Mouse (Mus musculus) heart, embryonic 14.5 days (tissue): Measurements from ENCODE around the gene Ctnna2. TPM values are rescaled to one million over a fixed set of nuclear protein-coding genes. Genes with fewer than 3 reads are reported as not detected.

ENCODE experiments used
- ATAC-seq: fragments of 200-750 bp; cut with Nextera tagmentation; 2 replicates; pipeline ENCODE4 v1.8.0; 2017; ENCODE audit warnings: low read depth, moderate TSS enrichment; ENCODE audit not compliant: insufficient number of reproducible peaks, insufficient read depth, low FRiP score
- H3K27ac ChIP-seq, 2 experiments: fragments of 200-500 bp in 1 of 2; fragments of 300-500 bp in 1 of 2; sonication (generic) in 1 of 2; replicated peaks in 1 of 2; 2 replicates each; pipeline ENCODE4 v1.5.1; 2012 to 2014; ENCODE audit warnings: low read depth in 2 of 2, low read length in 2 of 2, control low read depth in 1 of 2, mild to moderate bottlenecking in 1 of 2, mixed read lengths in 1 of 2; ENCODE audit not compliant: control insufficient read depth in 1 of 2, insufficient read depth in 1 of 2
- H3K27me3 ChIP-seq: fragments of 300-500 bp; sonication (generic); 2 replicates; pipeline ENCODE4 v1.6.1; 2014; ENCODE audit warnings: mild to moderate bottlenecking, low read length, control low read depth; ENCODE audit not compliant: control insufficient read depth, insufficient read depth
- H3K36me3 ChIP-seq: fragments of 300-500 bp; sonication (generic); 2 replicates; pipeline ENCODE4 v1.6.1; 2014; ENCODE audit warnings: mild to moderate bottlenecking, control low read depth, low read length, mixed read lengths; ENCODE audit not compliant: control insufficient read depth, insufficient read depth
- H3K4me1 ChIP-seq, 2 experiments: fragments of 200-500 bp in 1 of 2; fragments of 300-500 bp in 1 of 2; sonication (generic) in 1 of 2; 2 replicates each; pipeline ENCODE4 v1.6.1; 2012 to 2014; ENCODE audit warnings: low read length in 2 of 2, control low read depth in 1 of 2, mixed read lengths in 1 of 2; ENCODE audit not compliant: control insufficient read depth in 2 of 2, insufficient read depth in 2 of 2
- H3K4me2 ChIP-seq: fragments of 300-500 bp; sonication (generic); 2 replicates; pipeline ENCODE4 v1.6.1; 2014; ENCODE audit warnings: mild to moderate bottlenecking, low read length
- H3K4me3 ChIP-seq, 2 experiments: fragments of 200-500 bp in 1 of 2; fragments of 300-500 bp in 1 of 2; sonication (generic) in 1 of 2; 2 replicates each; pipeline ENCODE4 v1.5.1; 2012 to 2014; ENCODE audit warnings: low read length in 2 of 2, mild to moderate bottlenecking in 2 of 2, control low read depth in 1 of 2, low read depth in 1 of 2, moderate library complexity in 1 of 2; ENCODE audit not compliant: control insufficient read depth in 1 of 2, insufficient read depth in 1 of 2
- H3K9ac ChIP-seq: fragments of 300-500 bp; sonication (generic); 2 replicates; pipeline ENCODE4 v1.6.1; 2014; ENCODE audit warnings: mild to moderate bottlenecking, low read length
- H3K9me3 ChIP-seq: fragments of 300-500 bp; sonication (generic); 2 replicates; pipeline ENCODE4 v1.6.1; 2016; ENCODE audit warnings: low read length, control low read depth; ENCODE audit not compliant: control insufficient read depth
- WGBS: fragments of 180-500 bp; shearing (Covaris S2); extraction: QIAGEN DNeasy Blood & Tissue Kit; methylation state at CpG from one replicate; pipeline ENCODE4 v1.1.7; 2014; 5-methylcytosine and 5-hydroxymethylcytosine counted together
- polyA plus RNA-seq: library from polyadenylated mRNA; unstranded; fragments of >200 nt; fragmentation: Nextera tagmentation; extraction: Ambion mirVana; gene quantifications from 2 replicates; pipeline ENCODE4 v1.2.1, GENCODE M21; 2014

The Ctnna2 gene
- polyA plus RNA-seq, 1 experiment from 2014 or later: 1.8 TPM

DNA sequence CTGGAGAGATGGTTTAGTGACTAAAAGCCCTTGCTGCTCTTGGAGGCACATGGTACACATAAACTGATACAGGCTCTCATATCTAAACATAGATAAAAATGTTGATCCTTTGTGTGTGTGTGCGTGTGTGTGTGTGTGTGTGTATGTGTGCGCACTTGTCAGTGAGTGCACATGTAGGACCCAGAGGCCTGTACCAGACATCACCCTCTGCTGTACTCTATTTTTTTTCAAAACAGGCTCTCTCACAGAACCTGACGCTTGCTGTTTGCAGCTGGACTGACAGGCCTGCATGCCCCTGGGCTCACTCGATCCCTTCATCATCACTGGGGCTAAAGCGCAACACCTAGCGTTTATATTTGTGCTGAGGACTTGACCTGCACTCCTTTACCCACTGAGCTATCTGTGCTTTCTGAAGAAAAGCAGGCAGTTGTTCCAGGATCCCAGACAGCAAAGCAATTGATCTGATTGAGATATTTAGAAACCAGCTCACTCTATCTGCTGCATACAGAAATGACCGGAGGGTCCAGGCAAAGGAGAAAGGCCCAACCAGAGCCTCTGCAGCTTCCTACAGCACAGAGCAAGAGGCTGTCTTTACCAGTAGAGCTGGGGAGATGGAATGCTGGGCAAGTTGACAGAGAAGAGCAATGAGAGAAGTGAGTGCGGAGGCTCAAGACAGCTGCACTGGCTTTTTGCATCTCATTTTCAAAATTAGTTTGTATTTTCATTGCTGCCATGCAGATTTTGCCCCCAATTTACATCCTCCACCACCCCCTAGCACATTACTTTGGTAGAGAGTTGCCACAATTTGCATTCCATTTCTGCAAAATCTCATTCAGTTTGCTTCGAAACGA, 870.2 kb downstream of the Ctnna2 start:
- ATAC-seq: no peak
- no peak overlapping the region for H3K4me2 ChIP-seq
- WGBS: 76% methylated on average over 10 of the region's 10 CpGs
- no peaks in the 10 kb centered on the region for H3K9me3 ChIP-seq
- H3K36me3 ChIP-seq: no peaks in the 10 kb centered on the region
- no peak overlapping the region for H3K9ac ChIP-seq
- H3K4me1 ChIP-seq: no peaks in the 10 kb centered on the region
- H3K27me3 ChIP-seq: no peaks in the 10 kb centered on the region
- no peak overlapping the region for H3K27ac ChIP-seq
- no peak overlapping the region for H3K4me3 ChIP-seq

DNA sequence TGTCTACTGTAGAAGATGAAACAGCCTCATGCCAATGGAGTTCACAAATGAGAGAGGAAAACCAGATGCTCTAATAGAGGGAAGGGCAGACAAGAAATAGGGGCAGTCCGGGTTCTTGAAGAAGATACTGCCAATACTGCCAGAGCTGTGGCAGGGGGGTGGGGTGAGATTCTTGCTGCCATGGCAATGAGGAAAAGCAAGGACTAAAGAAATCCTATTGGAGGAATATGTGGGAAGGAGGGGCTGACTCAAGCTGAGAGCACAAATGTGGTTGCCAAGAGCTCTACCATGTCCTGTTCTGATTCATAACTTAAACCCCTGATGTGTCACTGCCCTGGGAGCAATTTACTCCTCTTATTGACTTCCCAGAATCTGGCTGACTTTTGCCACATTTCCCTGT, 878.5 kb downstream of the Ctnna2 start:
- WGBS: 15% methylated on average over 1 of the region's 1 CpGs
- H3K9me3 ChIP-seq: no peaks in the 10 kb centered on the region
- no peaks in the 10 kb centered on the region for H3K36me3 ChIP-seq
- no peak overlapping the region for H3K9ac ChIP-seq
- H3K27me3 ChIP-seq: no peaks in the 10 kb centered on the region
- H3K4me3 ChIP-seq: no peak overlapping the region
- H3K27ac ChIP-seq: no peak overlapping the region
- H3K4me1 ChIP-seq: no peaks in the 10 kb centered on the region
- ATAC-seq: no peak
- no peak overlapping the region for H3K4me2 ChIP-seq

DNA sequence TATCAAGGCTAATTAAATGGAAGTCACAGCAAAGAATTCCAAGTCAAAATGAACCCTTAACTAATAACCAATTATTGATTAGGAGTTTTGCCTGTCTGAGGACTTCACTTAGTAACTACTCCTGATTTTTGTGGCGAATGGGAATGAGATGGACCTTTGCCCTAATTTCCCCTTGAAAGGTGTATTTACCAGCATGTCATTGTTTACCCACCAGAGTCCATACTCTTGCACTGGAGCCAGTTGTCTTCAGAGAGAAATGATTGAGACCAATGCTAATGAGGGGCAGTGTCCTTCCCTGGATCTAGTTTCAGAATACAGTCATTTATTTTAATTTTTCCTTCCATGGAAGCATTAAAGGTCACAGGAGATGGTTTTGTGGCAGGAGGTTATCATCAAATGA, 881.0 kb downstream of the Ctnna2 start:
- Histone ChIP-seq H3K4me3 (no peak overlapping the region), H3K4me1 (no peaks in the 10 kb centered on the region), H3K4me2 (no peak overlapping the region), H3K27me3 (no peaks in the 10 kb centered on the region), H3K9me3 (no peaks in the 10 kb centered on the region), H3K27ac (no peak overlapping the region), H3K9ac (no peak overlapping the region), H3K36me3 (no peaks in the 10 kb centered on the region)
- no peak for ATAC-seq
- WGBS: 78% methylated on average over 1 of the region's 1 CpGs

DNA sequence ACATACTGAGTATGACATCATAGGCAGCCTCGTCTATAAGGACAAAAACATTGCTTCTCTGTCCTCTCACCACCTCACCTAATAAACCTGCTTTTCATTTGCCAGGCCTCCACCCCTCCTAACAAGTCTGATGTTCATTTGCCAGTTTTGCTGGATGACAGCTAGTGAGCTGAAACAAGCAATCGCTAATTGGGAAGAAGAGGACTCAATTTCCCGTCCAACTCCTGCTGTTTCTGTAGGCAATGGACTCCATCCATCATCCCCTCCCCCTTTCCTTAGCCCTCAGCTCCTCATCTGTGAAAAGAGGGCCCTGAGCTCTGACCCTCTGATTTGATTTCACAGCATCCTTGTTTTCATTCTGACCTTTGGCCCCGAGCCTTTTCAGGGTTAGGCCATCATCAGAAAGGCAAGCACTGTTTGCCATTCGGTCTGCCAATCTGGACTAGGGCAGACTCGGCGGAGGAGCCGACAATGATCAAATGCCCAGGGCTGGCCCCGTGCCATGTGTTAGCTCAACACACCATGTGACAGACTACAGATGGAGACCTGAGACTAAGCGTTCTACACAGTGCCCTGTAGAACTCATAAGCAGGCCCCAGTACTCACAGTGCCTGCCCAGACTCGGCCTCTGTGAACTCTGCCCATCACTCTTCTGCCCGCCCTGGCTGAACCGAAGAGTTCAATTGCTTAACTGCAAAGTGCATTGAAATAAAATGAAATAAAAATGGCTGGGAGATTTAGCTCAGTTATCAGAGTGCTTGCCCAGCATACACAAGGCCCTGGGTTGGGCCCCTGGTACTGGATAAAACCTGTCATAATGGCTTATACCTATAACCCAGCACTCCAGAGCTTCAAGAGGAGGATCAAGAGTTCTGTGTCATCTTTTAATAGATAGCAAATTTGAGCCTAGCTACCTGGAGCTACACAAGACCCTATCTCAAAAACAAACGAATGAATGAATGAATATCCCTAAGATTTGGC, 903.8 kb downstream of the Ctnna2 start:
- no peak overlapping the region for H3K27ac ChIP-seq
- no peaks in the 10 kb centered on the region for H3K9me3 ChIP-seq
- WGBS: 77% methylated on average over 14 of the region's 14 CpGs
- no peaks in the 10 kb centered on the region for H3K36me3 ChIP-seq
- no peaks in the 10 kb centered on the region for H3K27me3 ChIP-seq
- H3K4me1 ChIP-seq: no peaks in the 10 kb centered on the region
- no peak overlapping the region for H3K9ac ChIP-seq
- ATAC-seq: no peak
- no peak overlapping the region for H3K4me3 ChIP-seq
- no peak overlapping the region for H3K4me2 ChIP-seq

DNA sequence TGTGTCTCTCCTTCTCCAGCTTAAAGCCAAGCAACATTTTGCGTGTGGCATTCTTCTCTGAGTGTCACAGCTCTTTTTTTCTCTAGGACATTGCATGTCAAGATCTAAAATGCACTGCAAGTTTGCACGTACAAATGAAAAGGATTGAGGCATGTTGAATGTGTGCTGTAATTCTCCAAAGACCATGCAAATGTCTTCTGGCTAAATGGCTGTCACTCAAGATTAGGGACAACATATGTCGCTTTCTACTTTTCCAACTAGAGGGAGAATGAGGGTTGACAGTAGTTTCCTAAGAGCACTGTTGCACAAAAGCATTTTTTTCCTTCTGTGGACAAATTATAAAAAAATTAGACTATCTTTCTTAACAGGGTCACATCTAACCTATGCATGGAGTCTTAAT, 909.9 kb downstream of the Ctnna2 start:
- H3K9ac ChIP-seq: no peak overlapping the region
- 78% methylated on average over 3 of the region's 3 CpGs for WGBS
- H3K9me3 ChIP-seq: no peaks in the 10 kb centered on the region
- no peaks in the 10 kb centered on the region for H3K27me3 ChIP-seq
- no peak for ATAC-seq
- no peaks in the 10 kb centered on the region for H3K4me1 ChIP-seq
- H3K4me3 ChIP-seq: no peak overlapping the region
- H3K4me2 ChIP-seq: no peak overlapping the region
- H3K36me3 ChIP-seq: no peaks in the 10 kb centered on the region
- H3K27ac ChIP-seq: no peak overlapping the region

DNA sequence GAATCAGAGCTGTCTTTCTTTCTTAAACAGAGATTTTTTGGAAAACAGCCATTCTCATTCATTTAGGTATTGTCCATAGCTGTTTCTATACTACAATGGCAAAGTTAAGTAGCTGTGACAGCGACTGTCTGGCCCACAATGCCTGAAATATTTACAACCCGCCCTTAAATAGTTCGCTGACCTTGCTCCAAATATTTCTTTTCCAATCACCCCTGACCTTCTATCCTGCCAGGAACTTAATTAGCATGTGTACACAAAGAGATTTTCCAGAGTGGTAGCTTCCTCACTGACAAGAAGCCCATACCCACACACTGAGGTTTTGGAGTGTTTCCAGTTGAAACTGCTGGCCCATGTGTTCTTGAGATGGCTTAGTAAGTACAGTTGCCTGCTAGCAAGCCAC, 928.8 kb downstream of the Ctnna2 start:
- H3K4me2 ChIP-seq: no peak overlapping the region
- no peaks in the 10 kb centered on the region for H3K4me1 ChIP-seq
- H3K9me3 ChIP-seq: no peaks in the 10 kb centered on the region
- no peak overlapping the region for H3K27ac ChIP-seq
- H3K4me3 ChIP-seq: no peak overlapping the region
- H3K36me3 ChIP-seq: no peaks in the 10 kb centered on the region
- no peak for ATAC-seq
- 67% methylated on average over 3 of the region's 3 CpGs for WGBS
- no peak overlapping the region for H3K9ac ChIP-seq
- H3K27me3 ChIP-seq: no peaks in the 10 kb centered on the region

DNA sequence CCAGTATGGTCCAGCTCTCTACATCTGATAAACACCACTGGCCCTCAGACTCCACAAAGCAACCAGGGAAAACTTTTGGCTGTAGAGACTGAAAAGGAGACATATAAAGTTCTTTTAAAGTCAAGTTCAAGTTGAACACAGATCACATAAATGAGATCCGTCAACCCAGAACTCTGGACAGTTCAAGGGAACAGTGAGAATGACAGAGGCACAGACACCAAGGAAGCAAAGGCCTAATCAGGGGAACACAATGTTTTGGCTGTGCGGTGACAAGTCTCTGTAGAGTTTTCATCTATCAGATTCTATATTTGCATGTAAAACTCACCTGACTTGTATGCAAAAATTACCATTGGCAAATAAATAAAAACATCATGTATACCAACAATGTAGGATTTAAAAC, 929.3 kb downstream of the Ctnna2 start:
- no peaks in the 10 kb centered on the region for H3K36me3 ChIP-seq
- 77% methylated on average over 2 of the region's 2 CpGs for WGBS
- no peaks in the 10 kb centered on the region for H3K9me3 ChIP-seq
- no peaks in the 10 kb centered on the region for H3K27me3 ChIP-seq
- H3K9ac ChIP-seq: no peak overlapping the region
- no peaks in the 10 kb centered on the region for H3K4me1 ChIP-seq
- H3K4me2 ChIP-seq: no peak overlapping the region
- ATAC-seq: no peak
- H3K4me3 ChIP-seq: no peak overlapping the region
- no peak overlapping the region for H3K27ac ChIP-seq
